Mouse (Mus musculus) intestine, embryonic 16.5 days (tissue): ENCODE measurements at regions not wholly inside any gene's neighbourhood (a gene's known extent, or its start where the extent isn't known, plus 50 kb on each side); places are given as distances from the start of the nearest gene placed in this dataset.

Experiments
- ATAC-seq: fragments of 200-750 bp; cut with Nextera tagmentation; 2 replicates; pipeline ENCODE4 v1.8.0; 2017; ENCODE audit warnings: moderate TSS enrichment, moderate library complexity
- H3K27ac ChIP-seq: fragments of 300-500 bp; sonication (generic); 2 replicates; pipeline ENCODE4 v1.5.1; 2014; ENCODE audit warnings: mild to moderate bottlenecking, low read length
- H3K27me3 ChIP-seq: fragments of 300-500 bp; sonication (generic); replicated peaks from 2 replicates; pipeline ENCODE4 v1.6.1; 2014; ENCODE audit warnings: low read length, control low read depth, mixed read lengths; ENCODE audit not compliant: control insufficient read depth, insufficient read depth
- H3K36me3 ChIP-seq: fragments of 300-500 bp; sonication (generic); 2 replicates; pipeline ENCODE4 v1.6.1; 2014; ENCODE audit warnings: low read length, control low read depth; ENCODE audit not compliant: control insufficient read depth, insufficient read depth
- H3K4me1 ChIP-seq: fragments of 300-500 bp; sonication (generic); 2 replicates; pipeline ENCODE4 v1.6.1; 2014; ENCODE audit warnings: low read length, control low read depth, mixed read lengths; ENCODE audit not compliant: control insufficient read depth, insufficient read depth
- H3K4me2 ChIP-seq: fragments of 300-500 bp; sonication (generic); 2 replicates; pipeline ENCODE4 v1.6.1; 2014; ENCODE audit warnings: low read depth, low read length, control low read depth
- H3K4me3 ChIP-seq: fragments of 300-500 bp; sonication (generic); 2 replicates; pipeline ENCODE4 v1.5.1; 2014; ENCODE audit warnings: mild to moderate bottlenecking, low read length
- H3K9ac ChIP-seq: fragments of 300-500 bp; sonication (generic); 2 replicates; pipeline ENCODE4 v1.6.1; 2014; ENCODE audit warnings: low read depth, low read length
- H3K9me3 ChIP-seq: fragments of 300-500 bp; sonication (generic); 2 replicates; pipeline ENCODE4 v1.6.1; 2016; ENCODE audit warnings: low read length, control low read depth; ENCODE audit not compliant: control insufficient read depth
- WGBS: fragments of 180-500 bp; shearing (Covaris S2); extraction: QIAGEN DNeasy Blood & Tissue Kit; methylation state at CpG from one replicate; pipeline ENCODE4 v1.1.7; 2014; 5-methylcytosine and 5-hydroxymethylcytosine counted together

DNA sequence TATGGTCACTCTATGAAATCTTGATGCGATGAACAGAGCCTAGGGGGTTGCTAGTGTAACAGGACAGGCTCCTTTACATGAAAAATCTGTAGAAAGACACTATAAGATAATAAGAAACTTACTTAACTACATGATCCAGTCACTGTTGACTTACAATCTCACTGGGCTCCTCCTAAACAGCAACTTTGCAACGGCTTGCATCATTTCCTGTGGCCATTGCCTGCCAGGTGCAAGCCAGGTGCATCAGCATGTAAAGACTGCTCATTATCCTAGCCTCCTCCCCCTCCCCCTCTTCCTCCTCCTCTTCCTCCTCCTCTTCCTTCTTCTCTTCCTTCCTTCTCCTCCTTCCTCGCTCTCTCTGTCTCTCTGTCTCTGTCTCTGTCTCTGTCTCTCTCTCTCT lies 352.5 kb downstream of the Nuak1 start:
- no peaks in the 10 kb centered on the region for H3K9me3 ChIP-seq
- no peak overlapping the region for H3K27ac ChIP-seq
- no peaks in the 10 kb centered on the region for H3K4me1 ChIP-seq
- H3K27me3 ChIP-seq = no peaks in the 10 kb centered on the region
- H3K4me2 ChIP-seq = no peak overlapping the region
- ATAC-seq = no peak
- 81% methylated on average over 3 of the region's 3 CpGs for WGBS
- no peaks in the 10 kb centered on the region for H3K36me3 ChIP-seq
- H3K9ac ChIP-seq = no peak overlapping the region
- H3K4me3 ChIP-seq = no peak overlapping the region

DNA sequence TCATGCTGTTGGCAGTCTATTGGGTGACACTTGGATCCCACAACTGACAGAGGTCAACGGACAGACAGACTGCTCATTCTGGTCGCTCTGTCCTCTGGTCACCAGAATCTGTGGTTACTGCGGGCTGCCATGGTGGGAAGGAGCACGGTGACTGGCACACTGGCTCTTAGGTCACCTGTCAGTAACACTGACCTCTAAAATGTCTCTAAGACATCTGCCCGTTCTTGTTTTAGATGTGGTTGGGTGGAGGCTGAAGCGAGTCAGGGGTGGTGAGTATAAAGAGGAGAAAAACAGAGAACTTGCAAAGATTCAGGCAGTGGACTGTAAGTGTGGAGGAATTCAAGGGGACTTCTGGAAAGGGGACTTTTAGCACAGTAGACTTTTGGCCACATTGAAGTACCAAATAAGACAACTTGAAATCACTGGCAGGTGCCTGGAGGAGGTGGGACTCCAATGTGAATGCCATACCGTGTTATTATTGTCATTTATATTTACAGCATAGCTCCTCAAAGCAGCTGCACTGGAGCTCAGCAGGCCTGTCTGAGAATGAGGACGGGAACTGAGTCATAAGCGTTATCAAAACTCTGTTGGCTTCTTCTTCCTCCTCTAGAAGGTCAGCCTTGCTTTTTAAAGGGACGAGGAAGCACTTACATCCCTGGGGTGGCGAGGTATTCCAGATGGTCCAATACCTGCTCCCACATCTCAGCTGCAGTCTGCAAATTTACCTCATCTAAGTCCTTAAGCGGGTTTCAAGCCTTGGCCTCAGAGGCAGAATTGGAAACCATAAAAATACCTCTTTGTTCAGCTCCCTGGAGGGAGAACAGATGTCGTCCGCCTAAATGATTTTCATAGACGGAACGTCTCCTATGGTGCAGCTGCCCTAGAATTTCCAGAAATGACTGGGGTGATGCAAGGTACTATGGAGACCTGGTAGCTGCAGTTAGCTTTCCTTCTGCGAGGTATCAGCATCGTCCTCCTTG lies 351.3 kb downstream of the Nuak1 start:
- 81% methylated on average over 18 of the region's 18 CpGs for WGBS

DNA sequence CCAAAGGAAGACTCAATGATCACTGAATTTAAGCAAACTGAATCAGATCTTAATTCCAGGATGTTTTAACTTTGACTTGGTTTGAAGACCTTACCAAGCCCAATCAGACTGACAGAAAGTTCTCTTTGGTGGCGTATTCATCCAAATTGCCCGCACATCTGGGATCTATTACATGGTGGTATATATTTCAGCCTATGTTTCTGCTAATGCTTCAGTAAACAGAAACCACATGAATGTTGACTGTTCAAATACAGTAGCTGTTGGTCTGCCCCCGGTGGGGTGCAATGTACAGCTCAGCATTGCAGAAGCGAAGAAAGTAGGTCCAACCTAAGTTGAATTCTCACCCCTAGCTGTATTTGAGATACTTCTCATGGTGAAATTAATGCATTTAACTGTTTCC lies 346.5 kb downstream of the Nuak1 start:
- Histone ChIP-seq H3K27ac (no peak overlapping the region), H3K4me1 (no peaks in the 10 kb centered on the region), H3K9me3 (no peaks in the 10 kb centered on the region), H3K27me3 (no peaks in the 10 kb centered on the region), H3K9ac (no peak overlapping the region), H3K36me3 (no peaks in the 10 kb centered on the region), H3K4me2 (no peak overlapping the region), H3K4me3 (no peak overlapping the region)
- no peak for ATAC-seq
- 90% methylated on average over 4 of the region's 4 CpGs for WGBS

More for the DNA sequence above, 351.3 kb downstream of the Nuak1 start:
- H3K4me1 ChIP-seq = no peaks in the 10 kb centered on the region
- no peak overlapping the region for H3K27ac ChIP-seq
- no peak overlapping the region for H3K4me3 ChIP-seq
- no peaks in the 10 kb centered on the region for H3K9me3 ChIP-seq
- no peak for ATAC-seq
- H3K36me3 ChIP-seq = no peaks in the 10 kb centered on the region
- no peak overlapping the region for H3K9ac ChIP-seq
- no peak overlapping the region for H3K4me2 ChIP-seq
- no peaks in the 10 kb centered on the region for H3K27me3 ChIP-seq

DNA sequence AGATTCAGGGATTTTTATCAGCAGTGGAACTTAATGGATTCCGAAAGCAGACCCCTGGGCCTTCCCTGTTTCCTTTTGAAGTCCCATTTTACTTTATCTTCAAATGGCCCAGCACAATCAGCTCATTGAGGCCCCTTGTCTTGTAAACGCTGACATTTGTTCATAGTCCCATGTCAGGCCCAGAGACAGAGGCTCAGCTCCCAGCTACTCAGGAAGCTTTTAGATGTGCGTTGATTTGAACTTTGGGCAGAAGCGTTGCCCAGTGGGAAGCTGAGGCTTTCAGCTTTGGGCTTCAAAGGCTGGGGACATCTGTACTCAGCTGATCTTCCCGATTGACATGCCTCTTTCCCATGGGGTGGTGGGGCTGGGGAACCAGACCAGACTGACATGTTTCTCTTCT lies 343.2 kb downstream of the Nuak1 start:
- no peak for ATAC-seq
- H3K36me3 ChIP-seq = no peaks in the 10 kb centered on the region
- no peak overlapping the region for H3K4me3 ChIP-seq
- H3K4me2 ChIP-seq = no peak overlapping the region
- H3K27ac ChIP-seq = no peak overlapping the region
- H3K9ac ChIP-seq = no peak overlapping the region
- 42% methylated on average over 5 of the region's 5 CpGs for WGBS
- H3K27me3 ChIP-seq = no peaks in the 10 kb centered on the region
- no peaks in the 10 kb centered on the region for H3K9me3 ChIP-seq
- no peaks in the 10 kb centered on the region for H3K4me1 ChIP-seq

DNA sequence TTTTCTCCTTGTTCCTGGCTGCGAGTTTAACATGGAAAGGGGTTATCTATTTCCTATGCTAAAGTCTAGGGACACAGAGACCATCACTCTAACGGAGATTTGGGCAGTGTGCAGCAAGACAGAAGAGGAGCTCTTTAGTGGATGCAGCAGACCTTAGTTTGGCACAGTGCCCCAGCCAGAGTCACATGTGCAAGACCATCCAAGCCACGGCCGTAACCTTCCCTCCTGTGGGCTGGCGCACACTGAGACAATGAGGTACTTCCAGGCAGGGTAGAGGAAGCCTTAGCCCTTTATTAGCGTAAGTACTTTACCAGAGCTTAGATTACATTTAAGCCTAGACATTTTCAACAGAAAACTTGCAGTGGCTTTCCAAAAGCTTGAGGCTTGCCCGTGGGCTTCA lies 336.4 kb downstream of the Nuak1 start:
- Histone ChIP-seq H3K4me1 (no peaks in the 10 kb centered on the region), H3K27ac (no peak overlapping the region), H3K9ac (no peak overlapping the region), H3K27me3 (no peaks in the 10 kb centered on the region), H3K36me3 (no peaks in the 10 kb centered on the region), H3K9me3 (no peaks in the 10 kb centered on the region), H3K4me2 (no peak overlapping the region), H3K4me3 (no peak overlapping the region)
- ATAC-seq = no peak
- 77% methylated on average over 7 of the region's 7 CpGs for WGBS

DNA sequence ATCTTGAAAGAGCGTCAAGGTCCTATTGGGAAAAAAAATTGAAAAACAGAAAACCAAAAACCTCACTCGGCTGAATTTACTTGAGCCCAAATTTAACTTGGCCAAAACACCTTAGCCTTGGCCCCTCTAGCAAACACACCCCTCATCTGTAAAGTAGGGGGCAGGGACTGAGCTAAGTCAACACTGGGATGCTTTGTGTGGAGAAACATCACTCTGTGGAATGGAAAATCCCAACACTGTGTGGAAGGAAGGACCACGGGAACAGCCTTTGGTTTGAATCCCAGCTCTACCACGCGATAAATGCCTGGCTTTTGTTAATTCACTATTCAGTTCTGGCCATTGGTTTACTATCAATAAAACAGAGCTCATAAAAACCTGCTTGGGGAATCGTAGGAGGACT lies 335.8 kb downstream of the Nuak1 start:
- Histone ChIP-seq H3K9me3 (no peaks in the 10 kb centered on the region), H3K4me3 (no peak overlapping the region), H3K27ac (no peak overlapping the region), H3K4me1 (no peaks in the 10 kb centered on the region), H3K36me3 (no peaks in the 10 kb centered on the region), H3K9ac (no peak overlapping the region), H3K4me2 (no peak overlapping the region), H3K27me3 (no peaks in the 10 kb centered on the region)
- WGBS = 72% methylated on average over 6 of the region's 6 CpGs
- ATAC-seq = no peak

DNA sequence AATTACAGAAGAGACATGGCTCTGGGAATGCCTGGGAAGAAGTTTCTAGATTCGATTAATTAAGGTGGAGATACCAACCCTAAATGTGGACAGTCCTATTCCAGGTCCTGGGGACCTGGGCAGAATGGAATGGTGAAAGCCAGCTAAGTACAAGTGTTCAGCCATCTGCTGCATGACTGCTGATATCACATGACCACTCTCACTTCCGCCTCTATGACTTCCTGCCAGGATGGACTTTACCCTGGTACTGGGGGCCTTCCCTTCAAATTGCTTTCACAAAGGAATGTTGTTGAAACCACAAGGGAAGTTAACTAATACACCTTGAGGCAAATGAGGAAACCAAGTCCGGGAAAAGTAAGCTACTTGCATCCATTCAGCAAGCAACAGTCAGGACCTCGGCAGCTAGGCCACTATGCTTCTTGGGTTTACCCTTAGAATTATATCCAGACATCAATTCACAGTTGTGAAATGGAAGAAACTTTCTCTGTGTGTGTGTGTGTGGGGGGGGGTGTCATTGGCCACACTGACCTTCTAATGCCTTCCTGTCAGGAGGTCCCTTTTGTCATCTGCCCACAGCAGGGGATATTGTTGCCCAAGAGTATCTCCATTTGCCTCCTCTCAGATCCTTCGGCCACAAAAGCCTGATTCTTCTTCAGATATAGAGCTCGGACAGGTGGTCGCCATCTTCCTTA lies 330.6 kb downstream of the Nuak1 start:
- no peak for ATAC-seq
- H3K4me3 ChIP-seq = no peak overlapping the region
- 73% methylated on average over 7 of the region's 7 CpGs for WGBS
- no peak overlapping the region for H3K4me2 ChIP-seq
- H3K4me1 ChIP-seq = no peaks in the 10 kb centered on the region; the same call in 1 of the 2 replicates
- H3K27me3 ChIP-seq = no peaks in the 10 kb centered on the region
- H3K36me3 ChIP-seq = no peaks in the 10 kb centered on the region
- no peaks in the 10 kb centered on the region for H3K9me3 ChIP-seq
- no peak overlapping the region for H3K27ac ChIP-seq
- H3K9ac ChIP-seq = no peak overlapping the region

DNA sequence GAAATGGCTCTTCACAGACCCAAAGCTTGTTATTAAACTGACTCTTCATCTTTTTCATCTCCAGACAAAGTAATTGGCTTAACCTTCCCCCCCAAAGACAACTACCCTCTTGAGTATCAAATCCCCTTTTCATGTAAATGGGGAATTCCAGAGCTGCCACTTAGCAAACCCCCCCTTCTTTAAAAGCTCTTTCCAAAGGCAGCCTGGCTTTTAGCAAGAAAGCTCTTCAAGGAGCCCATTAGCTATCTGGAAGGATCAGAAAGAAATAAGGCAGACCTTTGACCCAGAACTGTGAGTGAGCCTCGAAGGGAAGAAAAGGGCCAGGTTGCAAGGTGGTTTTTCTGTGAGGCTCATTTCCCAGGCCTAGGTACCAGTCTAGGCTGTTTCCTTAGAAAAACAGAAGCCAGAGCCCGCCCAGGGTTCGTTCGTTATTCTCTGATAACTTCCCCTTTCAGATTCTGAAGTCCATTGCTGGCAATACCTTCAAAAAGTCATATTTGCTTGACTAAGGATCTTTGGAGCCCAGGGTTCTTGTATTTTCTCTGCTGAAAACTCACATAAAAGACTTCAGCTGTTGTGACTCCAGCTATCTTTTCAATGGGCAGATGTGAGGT lies 329.9 kb downstream of the Nuak1 start:
- H3K27ac ChIP-seq = no peak overlapping the region
- 60% methylated on average over 4 of the region's 4 CpGs for WGBS

DNA sequence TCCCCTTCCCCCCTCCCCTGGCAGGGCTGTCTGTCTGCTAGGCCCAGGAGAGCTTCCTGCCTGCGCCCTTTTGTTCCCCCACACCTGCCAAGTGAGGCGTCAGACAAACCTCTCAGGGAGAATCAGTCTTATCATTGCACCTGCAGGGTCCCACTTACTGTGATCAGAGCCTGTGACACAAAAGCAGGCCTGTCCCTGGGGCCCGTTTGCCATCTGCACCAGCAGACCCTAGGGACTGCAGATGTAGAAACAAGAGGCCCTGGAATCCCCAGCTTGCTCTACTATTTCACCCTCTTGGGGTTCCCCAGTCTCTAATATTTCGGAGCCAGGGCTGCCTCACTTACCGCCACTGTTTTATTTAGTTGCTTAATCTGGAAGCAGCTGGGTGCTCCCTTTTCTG lies 328.9 kb downstream of the Nuak1 start:
- H3K27me3 ChIP-seq = no peaks in the 10 kb centered on the region
- no peaks in the 10 kb centered on the region for H3K36me3 ChIP-seq
- 56% methylated on average over 5 of the region's 5 CpGs for WGBS
- H3K4me1 ChIP-seq = no peaks in the 10 kb centered on the region; the same call in 1 of the 2 replicates
- H3K27ac ChIP-seq = no peak overlapping the region
- H3K9me3 ChIP-seq = no peaks in the 10 kb centered on the region
- H3K4me3 ChIP-seq = no peak overlapping the region
- no peak for ATAC-seq
- H3K4me2 ChIP-seq = no peak overlapping the region
- H3K9ac ChIP-seq = no peak overlapping the region

More for the DNA sequence above, 329.9 kb downstream of the Nuak1 start:
- H3K9ac ChIP-seq = no peak overlapping the region
- no peaks in the 10 kb centered on the region; the same call in 1 of the 2 replicates for H3K4me1 ChIP-seq
- no peaks in the 10 kb centered on the region for H3K9me3 ChIP-seq
- no peak overlapping the region for H3K4me2 ChIP-seq
- H3K27me3 ChIP-seq = no peaks in the 10 kb centered on the region
- no peaks in the 10 kb centered on the region for H3K36me3 ChIP-seq
- no peak for ATAC-seq
- no peak overlapping the region for H3K4me3 ChIP-seq
